Mouse (Mus musculus): Measurements from ENCODE around the gene Fam71e1. TPM values are rescaled to one million over a fixed set of nuclear protein-coding genes. Genes with fewer than 3 reads are reported as not detected.

Fam71e1 gene
- polyA plus RNA-seq, 1 experiment from 2014 or later: 4.1 TPM

DNA sequence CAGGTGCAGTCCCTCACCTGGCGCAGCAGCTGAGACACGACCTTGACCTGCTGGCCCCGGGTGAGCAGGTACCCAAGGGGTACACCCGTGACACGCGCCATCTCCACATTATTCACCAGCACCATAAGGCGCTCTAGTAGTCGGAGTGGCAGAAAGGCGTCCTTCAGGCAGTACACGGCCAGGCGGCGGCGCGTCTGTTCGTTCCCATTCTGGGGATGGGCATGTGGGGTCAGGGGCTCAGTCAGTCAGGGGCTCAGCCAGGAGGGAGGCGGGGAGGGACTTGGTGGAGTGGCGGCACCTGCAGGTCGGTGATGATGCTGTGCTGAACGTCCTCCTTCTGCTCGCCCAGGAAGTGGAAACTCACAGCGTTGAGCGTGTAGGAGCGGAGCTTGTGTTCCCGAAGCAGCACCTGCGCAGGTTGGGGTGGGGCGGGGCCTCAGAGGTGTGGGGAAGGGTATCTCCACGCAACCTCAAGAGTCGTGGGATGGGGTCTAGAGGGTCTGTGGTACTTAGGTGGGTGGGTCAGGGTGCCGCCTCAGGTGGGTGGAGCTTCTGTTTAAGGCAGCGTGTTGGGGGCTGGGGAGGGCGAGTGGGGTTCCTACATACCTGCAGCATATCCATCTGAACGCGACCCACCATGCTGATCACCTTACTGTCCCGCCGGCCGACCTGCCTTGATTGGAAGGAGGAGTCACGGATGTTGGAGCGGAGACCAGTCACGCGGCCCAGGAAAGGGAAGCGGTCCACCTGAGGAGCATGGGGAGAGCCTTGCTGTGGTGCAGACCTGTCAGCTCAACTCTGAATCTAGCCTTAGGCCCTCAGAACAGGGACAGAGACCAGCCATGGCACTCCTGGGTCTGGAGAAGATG, 42.6 kb downstream of the Fam71e1 start:
- H3K9me3 ChIP-seq (ENCODE audit: low read length): no peaks in the 10 kb centered on the region
- H3K4me1 ChIP-seq (ENCODE audit: insufficient read depth): no peaks in the 10 kb centered on the region
- 90% methylated on average over 41 of the region's 41 CpGs for WGBS (ENCODE audit: insufficient replicate concordance)
- H3K27ac ChIP-seq (ENCODE audit: low read depth): no peak overlapping the region
- peaks cover 64% of the 10 kb centered on the region for H3K36me3 ChIP-seq (replicated peaks; ENCODE audit: insufficient read depth, low read length)
- no peaks in the 10 kb centered on the region for H3K27me3 ChIP-seq (ENCODE audit: insufficient read depth, low read length)
- no peak overlapping the region for H3K9ac ChIP-seq (replicated peaks)
- no peak for TF ChIP-seq EP300 (IDR thresholded peaks at IDR 0.05; ENCODE audit: low read depth)
- no peak for TF ChIP-seq CTCF (IDR thresholded peaks at IDR 0.05; ENCODE audit: low read depth)
- H3K4me3 ChIP-seq (ENCODE audit: low read depth, low read length): no peak overlapping the region
- ATAC-seq (no peak), DNase-seq (peak; percentile 13)
- no peak overlapping the region for H3K4me2 ChIP-seq (ENCODE audit: low read depth, low read length)

DNA sequence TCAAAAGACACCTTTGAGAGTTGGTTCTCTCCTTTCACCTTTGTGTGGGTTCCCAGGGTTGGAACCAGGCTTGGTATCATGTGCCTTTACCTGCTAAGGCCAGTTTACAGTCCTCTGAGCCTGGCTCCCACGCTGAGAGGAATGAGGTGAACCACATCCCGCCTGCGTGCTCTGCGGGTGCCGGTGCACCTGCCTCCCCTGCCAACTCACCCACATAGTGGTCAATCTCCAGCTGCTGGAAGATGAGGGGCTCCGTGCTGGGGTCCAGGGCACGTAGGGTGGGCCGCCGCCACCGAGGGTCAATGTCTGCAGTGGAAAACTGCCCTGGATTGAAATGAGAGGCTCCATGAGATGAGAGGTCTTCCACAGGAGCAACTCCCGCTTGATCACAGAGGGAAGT, 46.2 kb downstream of the Fam71e1 start:
- no peak for TF ChIP-seq CTCF (IDR thresholded peaks at IDR 0.05; ENCODE audit: low read depth)
- TF ChIP-seq EP300 (IDR thresholded peaks at IDR 0.05; ENCODE audit: low read depth): no peak
- peaks cover 6% of the 10 kb centered on the region for H3K4me1 ChIP-seq (ENCODE audit: insufficient read depth)
- ATAC-seq: no peak
- 89% methylated on average over 11 of the region's 11 CpGs for WGBS (ENCODE audit: insufficient replicate concordance)
- H3K27me3 ChIP-seq (ENCODE audit: insufficient read depth, low read length): no peaks in the 10 kb centered on the region
- no peak overlapping the region for H3K27ac ChIP-seq (ENCODE audit: low read depth)
- DNase-seq: no peak
- H3K9ac ChIP-seq (replicated peaks): no peak overlapping the region
- peaks cover 41% of the 10 kb centered on the region for H3K36me3 ChIP-seq (replicated peaks; ENCODE audit: insufficient read depth, low read length)
- no peak overlapping the region for H3K4me3 ChIP-seq (ENCODE audit: low read depth, low read length)
- no peak overlapping the region for H3K4me2 ChIP-seq (ENCODE audit: low read depth, low read length)
- H3K9me3 ChIP-seq (ENCODE audit: low read length): no peaks in the 10 kb centered on the region

DNA sequence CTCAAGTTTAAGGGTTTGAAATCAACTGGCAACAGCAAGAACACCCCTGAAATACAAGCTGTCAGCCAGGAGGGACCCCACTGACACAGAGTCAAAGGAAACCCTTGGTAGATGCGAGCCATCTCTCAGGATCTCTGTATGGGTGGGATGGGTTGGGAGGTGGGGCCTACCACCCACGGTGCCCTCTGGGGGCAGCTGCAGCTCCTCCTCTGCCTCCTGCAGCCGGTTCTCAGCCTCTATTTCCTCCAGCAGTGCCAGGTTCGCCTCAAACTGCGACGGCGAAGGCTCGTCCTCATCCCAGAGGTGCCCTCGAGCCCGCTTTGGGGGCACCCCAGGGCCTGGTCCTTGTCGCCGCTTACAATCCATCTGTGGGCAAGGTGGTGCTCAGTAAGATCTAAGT, 46.7 kb downstream of the Fam71e1 start:
- Histone ChIP-seq H3K4me1 (ENCODE audit: insufficient read depth) (peaks cover 10% of the 10 kb centered on the region), H3K27ac (ENCODE audit: low read depth) (no peak overlapping the region), H3K4me2 (ENCODE audit: low read depth, low read length) (no peak overlapping the region), H3K9me3 (ENCODE audit: low read length) (no peaks in the 10 kb centered on the region), H3K4me3 (ENCODE audit: low read depth, low read length) (no peak overlapping the region), H3K9ac (replicated peaks) (no peak overlapping the region), H3K27me3 (ENCODE audit: insufficient read depth, low read length) (no peaks in the 10 kb centered on the region), H3K36me3 (replicated peaks; ENCODE audit: insufficient read depth, low read length) (peaks cover 36% of the 10 kb centered on the region)
- ATAC-seq (no peak), DNase-seq (no peak)
- 81% methylated on average over 12 of the region's 12 CpGs for WGBS (ENCODE audit: insufficient replicate concordance)
- no peak for TF ChIP-seq CTCF (IDR thresholded peaks at IDR 0.05; ENCODE audit: low read depth)
- TF ChIP-seq EP300 (IDR thresholded peaks at IDR 0.05; ENCODE audit: low read depth): no peak

DNA sequence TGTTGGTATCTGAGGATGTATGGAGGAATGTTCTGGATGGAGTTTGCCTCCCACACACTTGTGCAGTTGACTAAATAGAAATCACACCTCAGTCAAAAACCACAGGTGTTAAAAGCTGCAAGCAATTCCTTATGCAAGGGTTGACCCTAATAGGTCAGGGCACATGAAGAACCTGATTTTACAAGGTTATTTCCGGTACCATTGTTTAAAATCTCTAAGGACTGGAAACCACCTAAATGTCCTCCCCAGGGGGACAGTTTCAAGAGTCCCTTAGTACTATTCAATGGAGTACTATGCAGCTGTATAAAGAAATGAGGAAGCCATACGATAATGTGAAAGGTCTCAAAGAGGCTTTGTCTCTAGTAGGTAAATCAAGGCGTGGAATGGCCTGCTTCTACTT, 49.9 kb downstream of the Fam71e1 start:
- Histone ChIP-seq H3K27ac (ENCODE audit: low read depth) (no peak overlapping the region), H3K4me3 (ENCODE audit: low read depth, low read length) (no peak overlapping the region), H3K4me2 (ENCODE audit: low read depth, low read length) (no peak overlapping the region), H3K36me3 (replicated peaks; ENCODE audit: insufficient read depth, low read length) (peaks cover 29% of the 10 kb centered on the region), H3K9ac (replicated peaks) (no peak overlapping the region), H3K9me3 (ENCODE audit: low read length) (no peaks in the 10 kb centered on the region), H3K27me3 (ENCODE audit: insufficient read depth, low read length) (no peaks in the 10 kb centered on the region), H3K4me1 (ENCODE audit: insufficient read depth) (peaks cover 10% of the 10 kb centered on the region)
- TF ChIP-seq CTCF (IDR thresholded peaks at IDR 0.05; ENCODE audit: low read depth): no peak
- no peak for TF ChIP-seq EP300 (IDR thresholded peaks at IDR 0.05; ENCODE audit: low read depth)
- 91% methylated on average over 3 of the region's 3 CpGs for WGBS (ENCODE audit: insufficient replicate concordance)
- ATAC-seq: no peak
- DNase-seq: no peak

DNA sequence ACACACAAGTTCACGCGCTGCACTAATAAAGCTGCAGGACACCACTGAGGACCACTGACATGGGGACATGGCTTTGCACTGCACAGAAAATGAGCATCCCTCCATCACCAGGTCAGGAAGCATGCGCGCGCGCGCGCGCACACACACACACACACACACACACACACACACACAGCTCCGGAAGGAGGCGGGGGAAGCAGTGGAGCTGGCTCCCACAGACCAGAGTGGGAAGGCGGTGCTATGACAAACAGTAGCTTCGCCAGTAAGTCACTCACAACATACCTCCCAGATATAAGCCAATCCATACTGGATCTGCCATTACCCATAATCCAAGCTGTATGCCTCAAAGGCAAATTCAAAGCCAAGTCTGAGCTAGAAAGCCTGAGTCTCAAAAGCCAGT, 50.7 kb downstream of the Fam71e1 start:
- H3K36me3 ChIP-seq (replicated peaks; ENCODE audit: insufficient read depth, low read length): peaks cover 29% of the 10 kb centered on the region
- no peak for TF ChIP-seq CTCF (IDR thresholded peaks at IDR 0.05; ENCODE audit: low read depth)
- TF ChIP-seq EP300 (IDR thresholded peaks at IDR 0.05; ENCODE audit: low read depth): no peak
- H3K4me2 ChIP-seq (ENCODE audit: low read depth, low read length): peak overlapping the region; percentile 97
- H3K4me1 ChIP-seq (ENCODE audit: insufficient read depth): peaks cover 10% of the 10 kb centered on the region
- H3K9ac ChIP-seq (replicated peaks): peak overlapping the region; percentile 65; the same call in 1 of the 2 replicates
- H3K4me3 ChIP-seq (ENCODE audit: low read depth, low read length): peak overlapping the region; percentile 62
- H3K27ac ChIP-seq (ENCODE audit: low read depth): no peak overlapping the region
- WGBS (ENCODE audit: insufficient replicate concordance): 90% methylated on average over 13 of the region's 13 CpGs
- H3K9me3 ChIP-seq (ENCODE audit: low read length): no peaks in the 10 kb centered on the region
- ATAC-seq (no peak), DNase-seq (no peak)
- H3K27me3 ChIP-seq (ENCODE audit: insufficient read depth, low read length): no peaks in the 10 kb centered on the region

DNA sequence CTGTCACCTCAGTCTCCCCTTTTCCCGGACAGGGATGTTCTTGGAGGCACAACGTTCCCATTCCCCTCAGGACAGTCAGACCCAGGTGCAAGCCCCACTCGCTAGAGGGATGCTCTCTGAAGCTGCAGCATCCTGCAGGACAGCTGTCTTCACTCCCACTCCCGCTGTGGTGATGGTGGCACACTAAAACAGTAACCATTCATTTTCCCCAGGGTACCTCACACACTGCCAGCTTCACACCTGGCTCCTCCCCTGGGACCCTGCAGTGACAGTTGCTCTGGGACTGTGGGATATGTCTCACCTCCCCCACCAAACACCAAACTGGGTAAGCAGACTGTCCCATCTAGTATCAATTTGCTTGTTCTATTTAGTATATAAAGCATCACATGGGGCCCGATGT, 51.3 kb downstream of the Fam71e1 start:
- no peaks in the 10 kb centered on the region for H3K27me3 ChIP-seq (ENCODE audit: insufficient read depth, low read length)
- H3K4me3 ChIP-seq (ENCODE audit: low read depth, low read length): peak overlapping the region; percentile 62
- H3K27ac ChIP-seq (ENCODE audit: low read depth): peak overlapping the region; percentile 77
- peak overlapping the region; percentile 97 for H3K4me2 ChIP-seq (ENCODE audit: low read depth, low read length)
- DNase-seq: no peak
- TF ChIP-seq EP300 (IDR thresholded peaks at IDR 0.05; ENCODE audit: low read depth): no peak
- TF ChIP-seq CTCF (IDR thresholded peaks at IDR 0.05; ENCODE audit: low read depth): no peak
- peaks cover 11% of the 10 kb centered on the region for H3K4me1 ChIP-seq (ENCODE audit: insufficient read depth)
- H3K9me3 ChIP-seq (ENCODE audit: low read length): no peaks in the 10 kb centered on the region
- 23% methylated on average over 5 of the region's 5 CpGs for WGBS (ENCODE audit: insufficient replicate concordance)
- H3K36me3 ChIP-seq (replicated peaks; ENCODE audit: insufficient read depth, low read length): peaks cover 32% of the 10 kb centered on the region
- no peak for ATAC-seq
- H3K9ac ChIP-seq (replicated peaks): peak overlapping the region; percentile 65
